Mouse (Mus musculus) liver, adult 2 months (tissue): ENCODE results near the gene Ctsz.

Experiments used
- CTCF ChIP-seq: fragments of 200-500 bp; IDR thresholded peaks from 2 replicates; pipeline ENCODE4 v1.5.1; 2011; ENCODE audit warnings: low read depth, low read length, control low read depth
- POLR2A ChIP-seq: fragments of 200-500 bp; IDR thresholded peaks from 2 replicates; pipeline ENCODE4 v1.6.1; 2011; ENCODE audit warnings: low read length, control low read depth; ENCODE audit not compliant: insufficient read depth; ENCODE audit errors: extremely low read depth

DNA sequence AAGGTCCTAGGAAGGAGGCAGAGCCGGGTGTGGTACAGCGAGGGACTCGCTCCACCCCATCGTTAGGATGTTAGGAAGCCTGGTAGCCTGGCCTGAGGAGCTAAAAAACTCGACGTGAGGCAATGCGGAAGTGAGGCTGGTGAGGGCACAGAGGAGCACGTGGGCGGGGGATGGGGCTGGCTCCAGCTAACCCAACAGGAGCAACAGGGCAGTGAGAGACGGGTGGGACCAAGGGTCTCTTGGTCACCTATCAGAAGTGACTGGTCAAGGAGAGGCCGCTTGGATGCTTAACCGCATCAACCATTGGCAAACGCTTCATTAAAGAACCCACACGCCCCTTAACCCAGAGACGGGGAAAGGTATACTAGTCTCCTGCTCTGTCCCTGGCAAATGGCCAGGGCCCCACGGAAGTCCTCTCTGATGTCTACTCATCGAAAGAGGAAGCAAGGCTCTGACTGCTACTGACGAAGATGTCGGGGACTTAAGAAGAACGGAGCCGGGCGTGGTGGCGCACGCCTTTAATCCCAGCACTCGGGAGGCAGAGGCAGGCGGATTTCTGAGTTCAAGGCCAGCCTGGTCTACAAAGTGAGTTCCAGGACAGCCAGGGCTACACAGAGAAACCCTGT, 2.6 kb downstream of the Ctsz start:
- TF ChIP-seq POLR2A (no peak), CTCF (no peak)
